In genomic region chr17:85758581-85759098, GRCm38 (mm10) we compare ENCODE assay signal across 20 mouse cellular contexts.
"Had no signal": no experiment of that assay in that cellular context is flagged by ENCODE, and none has a peak within 500 bp of the region (broad histone marks: within the 10 kb centered on the region; RNA-seq: fewer than 3 reads in every experiment).

No protein-coding gene starts in this region.

- H3K4me1 ChIP-seq: midbrain, embryonic 12.5 days; midbrain, embryonic 15.5 days had no signal

- H3K27me3 ChIP-seq: limb, embryonic 15.5 days; midbrain, embryonic 15.5 days; neural tube, embryonic 13.5 days; stomach, embryonic 15.5 days had no signal

- H3K27ac ChIP-seq: limb, embryonic 12.5 days; limb, embryonic 15.5 days; liver, embryonic 14.5 days; macrophage; midbrain, embryonic 12.5 days; midbrain, embryonic 15.5 days; neural tube, embryonic 13.5 days; stomach, embryonic 15.5 days had no signal

- H3K9me3 ChIP-seq: limb, embryonic 15.5 days; midbrain, embryonic 15.5 days; stomach, embryonic 15.5 days had no signal

- H3K9ac ChIP-seq: limb, embryonic 12.5 days; limb, embryonic 15.5 days; liver, embryonic 14.5 days; liver, postnatal 0 days; midbrain, embryonic 12.5 days; midbrain, embryonic 15.5 days; neural tube, embryonic 13.5 days; stomach, embryonic 15.5 days had no signal

- H3K36me3 ChIP-seq: limb, embryonic 12.5 days; limb, embryonic 15.5 days; midbrain, embryonic 12.5 days; midbrain, embryonic 15.5 days; neural tube, embryonic 13.5 days; stomach, embryonic 15.5 days had no signal

- H3K4me3 ChIP-seq: limb, embryonic 12.5 days; limb, embryonic 15.5 days; midbrain, embryonic 12.5 days; midbrain, embryonic 15.5 days; neural tube, embryonic 13.5 days; stomach, embryonic 15.5 days had no signal

- DNase-seq: kidney, adult 18-20 months; kidney, adult 9 months; kidney, postnatal 14 days; kidney, postnatal 4 days; left cerebral cortex, postnatal 4 days; liver, postnatal 0 days; lung, postnatal 14 days; retina, postnatal 1 day; right cerebral cortex, postnatal 25 days; spleen, adult 18-20 months; thymus, postnatal 25 days had no signal

- ATAC-seq: liver, postnatal 0 days; midbrain, embryonic 15.5 days had no signal

- H3K4me2 ChIP-seq: limb, embryonic 12.5 days; limb, embryonic 15.5 days; liver, embryonic 11.5 days; midbrain, embryonic 12.5 days; midbrain, embryonic 15.5 days; neural tube, embryonic 13.5 days; stomach, embryonic 15.5 days had no signal
